Mouse (Mus musculus) CH12.LX (cell line): ENCODE data around the gene Drg2. TPM values are rescaled to one million over a fixed set of nuclear protein-coding genes. Genes with fewer than 3 reads are reported as not detected.

Source experiments
- DNase-seq: peaks from one replicate; pipeline ENCODE4 v3.0.0-alpha.2; 2013; ENCODE audit errors: extremely low read depth
- H3K27ac ChIP-seq: 2 replicates; pipeline ENCODE4 v1.5.1; 2012; ENCODE audit warnings: low read depth, mild to moderate bottlenecking, control low read depth, moderate library complexity; ENCODE audit not compliant: insufficient read depth
- H3K27me3 ChIP-seq: replicated peaks from 2 replicates; pipeline ENCODE3; 2012; ENCODE audit warnings: inconsistent platforms
- H3K36me3 ChIP-seq, 2 experiments: replicated peaks in 1 of 2; 2 replicates each; pipeline versions ENCODE3 to v1.6.1; 2012; ENCODE audit warnings: inconsistent platforms in 1 of 2, low read length in 1 of 2, mild to moderate bottlenecking in 1 of 2, mixed read lengths in 1 of 2, moderate library complexity in 1 of 2; ENCODE audit not compliant: control insufficient read depth in 1 of 2, insufficient read depth in 1 of 2
- H3K4me1 ChIP-seq, 2 experiments: 2 replicates each; pipeline ENCODE4 v1.6.1; 2012; ENCODE audit warnings: inconsistent platforms in 1 of 2, moderate library complexity in 1 of 2; ENCODE audit not compliant: insufficient read depth in 2 of 2, control insufficient read depth in 1 of 2
- H3K4me2 ChIP-seq: 2 replicates; pipeline ENCODE4 v1.6.1; 2012; ENCODE audit warnings: low read depth, mild to moderate bottlenecking, control low read depth; ENCODE audit not compliant: poor library complexity, insufficient read depth, severe bottlenecking
- H3K4me3 ChIP-seq, 3 experiments: fragments of 150-350 bp in 1 of 3; sonication (generic) in 1 of 3; replicated peaks in 1 of 3; 2 replicates each; pipeline versions ENCODE3 to v1.5.1; 2011 to 2012; ENCODE audit warnings: low read depth in 2 of 3, low read length in 2 of 3, mild to moderate bottlenecking in 2 of 3, moderate library complexity in 2 of 3, control low read depth in 1 of 3, improper control_type of control experiment in 1 of 3, inconsistent platforms in 1 of 3, mixed read lengths in 1 of 3; ENCODE audit not compliant: poor library complexity in 1 of 3
- H3K79me2 ChIP-seq: replicated peaks from 2 replicates; pipeline ENCODE4 v1.6.1; 2012; ENCODE audit warnings: mild to moderate bottlenecking, moderate library complexity; ENCODE audit not compliant: control insufficient read depth, poor library complexity, insufficient read depth, severe bottlenecking; ENCODE audit errors: extremely low read depth
- H3K9ac ChIP-seq: 2 replicates; pipeline ENCODE4 v1.6.1; 2012; ENCODE audit warnings: low read depth, mild to moderate bottlenecking, control low read depth, moderate library complexity; ENCODE audit not compliant: insufficient read depth
- H3K9me3 ChIP-seq: replicated peaks from 2 replicates; pipeline ENCODE3; 2012; ENCODE audit warnings: low read length, inconsistent platforms, mixed read lengths
- CHD1 ChIP-seq: IDR thresholded peaks from 2 replicates; pipeline ENCODE4 v1.6.1; 2012; ENCODE audit warnings: low read depth, low read length, improper control_type of control experiment, inconsistent platforms
- CTCF ChIP-seq, 2 experiments: IDR thresholded peaks in 1 of 2; conservative IDR thresholded peaks in 1 of 2; 2 replicates each; pipeline ENCODE4 v1.5.1; 2011 to 2012; ENCODE audit warnings: low read depth in 2 of 2, low read length in 2 of 2, improper control_type of control experiment in 1 of 2, inconsistent platforms in 1 of 2, mild to moderate bottlenecking in 1 of 2, moderate library complexity in 1 of 2
- EP300 ChIP-seq: IDR thresholded peaks from 2 replicates; pipeline ENCODE4 v1.6.1; 2011; ENCODE audit warnings: low read length, improper control_type of control experiment
- ETS1 ChIP-seq: conservative IDR thresholded peaks from 2 replicates; pipeline ENCODE4 v1.6.1; 2012; ENCODE audit warnings: low read depth, mild to moderate bottlenecking, inconsistent platforms, low read length, improper control_type of control experiment, moderate library complexity
- GABPA ChIP-seq: IDR thresholded peaks from 2 replicates; pipeline ENCODE4 v1.6.1; 2012; ENCODE audit warnings: low read depth, low read length, improper control_type of control experiment, inconsistent platforms; ENCODE audit not compliant: insufficient replicate concordance
- IRF4 ChIP-seq: IDR thresholded peaks from 2 replicates; pipeline ENCODE4 v1.6.1; 2014; ENCODE audit warnings: low read depth, mild to moderate bottlenecking, inconsistent platforms, low read length, improper control_type of control experiment
- JUN ChIP-seq: IDR thresholded peaks from 2 replicates; pipeline ENCODE4 v1.6.1; 2011; ENCODE audit warnings: low read depth, mild to moderate bottlenecking, low read length, improper control_type of control experiment, moderate library complexity; ENCODE audit not compliant: insufficient read depth
- MAX ChIP-seq: IDR thresholded peaks from 2 replicates; pipeline ENCODE4 v1.6.1; 2011; ENCODE audit warnings: low read length, improper control_type of control experiment
- MXI1 ChIP-seq: IDR thresholded peaks from 2 replicates; pipeline ENCODE4 v1.6.1; 2011; ENCODE audit warnings: mild to moderate bottlenecking, low read depth, low read length, improper control_type of control experiment
- MYC ChIP-seq: IDR thresholded peaks from 2 replicates; pipeline ENCODE4 v1.6.1; 2011; ENCODE audit warnings: low read depth, mild to moderate bottlenecking, improper control_type of control experiment, low read length
- NELFE ChIP-seq: IDR thresholded peaks from 2 replicates; pipeline ENCODE4 v1.6.1; 2011; ENCODE audit warnings: low read depth, low read length, improper control_type of control experiment
- NRF1 ChIP-seq: IDR thresholded peaks from 2 replicates; pipeline ENCODE4 v1.6.1; 2014; ENCODE audit warnings: low read depth, mild to moderate bottlenecking, inconsistent platforms, low read length, improper control_type of control experiment, moderate library complexity
- PAX5 ChIP-seq: IDR thresholded peaks from 2 replicates; pipeline ENCODE4 v1.6.1; 2012; ENCODE audit warnings: low read length, inconsistent platforms, mixed read lengths
- POLR2AphosphoS2 ChIP-seq: IDR thresholded peaks from 2 replicates; pipeline ENCODE4 v1.6.1; 2011; ENCODE audit warnings: low read depth, low read length, improper control_type of control experiment
- RCOR1 ChIP-seq: conservative IDR thresholded peaks from 2 replicates; pipeline ENCODE4 v1.6.1; 2012; ENCODE audit warnings: low read depth, mild to moderate bottlenecking, inconsistent platforms, low read length, improper control_type of control experiment
- SMC3 ChIP-seq: IDR thresholded peaks from 2 replicates; pipeline ENCODE4 v1.6.1; 2011; ENCODE audit warnings: low read depth, low read length, improper control_type of control experiment
- TBP ChIP-seq: conservative IDR thresholded peaks from 2 replicates; pipeline ENCODE4 v1.6.1; 2011; ENCODE audit warnings: low read depth, low read length, improper control_type of control experiment
- TCF12 ChIP-seq: IDR thresholded peaks from 2 replicates; pipeline ENCODE4 v1.6.1; 2014; ENCODE audit warnings: low read depth, mild to moderate bottlenecking, inconsistent platforms, low read length, improper control_type of control experiment
- UBTF ChIP-seq: IDR thresholded peaks from 2 replicates; pipeline ENCODE4 v1.6.1; 2012; ENCODE audit warnings: low read depth, mild to moderate bottlenecking, inconsistent platforms, low read length, improper control_type of control experiment, moderate library complexity
- USF1 ChIP-seq: IDR thresholded peaks from 2 replicates; pipeline ENCODE4 v1.6.1; 2014; ENCODE audit warnings: low read depth, mild to moderate bottlenecking, inconsistent platforms, low read length, improper control_type of control experiment
- USF2 ChIP-seq: conservative IDR thresholded peaks from 2 replicates; pipeline ENCODE4 v1.6.1; 2011; ENCODE audit warnings: low read depth, low read length, improper control_type of control experiment
- ZC3H11A ChIP-seq: IDR thresholded peaks from 2 replicates; pipeline ENCODE4 v1.6.1; 2012; ENCODE audit warnings: low read depth, mild to moderate bottlenecking, inconsistent platforms, low read length, improper control_type of control experiment
- ZKSCAN1 ChIP-seq: IDR thresholded peaks from 2 replicates; pipeline ENCODE4 v1.6.1; 2012; ENCODE audit warnings: low read depth, inconsistent platforms, low read length, improper control_type of control experiment, borderline replicate concordance
- ZMIZ1 ChIP-seq: IDR thresholded peaks from 2 replicates; pipeline ENCODE4 v1.6.1; 2012; ENCODE audit warnings: low read depth, mild to moderate bottlenecking, inconsistent platforms, low read length, improper control_type of control experiment
- dilution Hi-C: fragments of 300-500 bp; cut with MboI; formaldehyde crosslinking; loops from 2 replicates; pipeline ENCODE4 v1.14.3; 2020; ENCODE audit warnings: low sequenced_read_pairs; ENCODE audit not compliant: extremely low pct_unique_long_range_greater_than_20kb, extremely low pct_ligation_motif_present
- in situ Hi-C: fragments of 300-500 bp; cut with MboI; formaldehyde crosslinking; loops from 3 replicates; pipeline ENCODE4 v1.14.3; 2019; ENCODE audit warnings: low sequenced_read_pairs, low pct_ligation_motif_present, low pct_unique_long_range_greater_than_20kb, mixed read lengths
- polyA plus RNA-seq: library from polyadenylated mRNA; unstranded; fragments of >175 nt; gene quantifications from 2 replicates; pipeline ENCODE4 v1.2.1, GENCODE M21; 2012; ENCODE audit warnings: low read depth; ENCODE audit not compliant: insufficient read length
- total RNA-seq, 2 experiments: library from RNA; depleted of rRNA; stranded (reverse); fragments of 300-350 nt in 1 of 2; fragments of >200 nt in 1 of 2; gene quantifications; 2 replicates each; pipeline ENCODE4 v1.2.3; 2012 to 2014

The Drg2 gene
- total and polyA plus RNA-seq, 3 experiments, result 115 to 155 (median 135) TPM

DNA sequence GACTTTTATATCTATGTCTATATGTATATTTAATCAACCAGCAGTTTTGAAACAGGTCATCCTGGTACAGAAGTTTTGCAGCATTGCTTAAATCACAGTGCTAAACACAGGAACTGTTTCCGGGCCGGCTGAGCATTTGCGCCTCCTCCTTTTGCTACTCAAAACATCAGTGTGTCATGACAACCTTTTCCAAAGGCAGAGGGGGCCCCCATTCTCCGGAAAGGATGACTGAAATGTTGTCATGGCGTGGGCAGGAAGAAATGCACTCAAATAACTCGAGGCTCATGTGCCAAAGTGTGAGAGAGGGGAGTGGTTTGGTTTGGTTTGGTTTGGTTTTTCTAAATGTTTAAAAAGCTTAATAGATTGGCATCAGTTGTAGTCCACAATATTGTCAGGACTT, 11.5 kb upstream of the Drg2 start:
- Histone ChIP-seq H3K9me3 (no peaks in the 10 kb centered on the region), H3K79me2 (no peaks in the 10 kb centered on the region), H3K4me1 (no peaks in the 10 kb centered on the region), H3K9ac (no peak overlapping the region)
- TF ChIP-seq TBP, result no peak
- no peak for TF ChIP-seq USF1
- no peak for TF ChIP-seq SMC3
- TF ChIP-seq NRF1, result no peak
- TF ChIP-seq POLR2AphosphoS2, result no peak
- no peak for TF ChIP-seq ZMIZ1
- no peak for TF ChIP-seq UBTF
- no peak for TF ChIP-seq IRF4
- no peak for TF ChIP-seq CTCF (conservative IDR thresholded peaks at IDR 0.05 in 1 of 2, IDR thresholded peaks at IDR 0.05 in 1 of 2; ENCODE audit: low read depth in 2 of 2, low read length in 2 of 2)
- no peak for TF ChIP-seq PAX5
- TF ChIP-seq, all 38 proteins: peak for 0
- in situ Hi-C loops, result no loop called here
- Histone ChIP-seq H3K27ac (no peak overlapping the region), H3K36me3 (peaks cover 40 to 64% of the 10 kb centered on the region in 2 experiments), H3K4me3 (no peak overlapping the region), H3K27me3 (no peaks in the 10 kb centered on the region), H3K4me2 (no peak overlapping the region)
- no peak for DNase-seq
- dilution Hi-C loops, result no loop called here

GRCm38 (mm10) chr11:60444007-60444406, 10.4 kb upstream of the Drg2 start:
- no peaks in the 10 kb centered on the region for H3K9me3 ChIP-seq
- H3K27ac ChIP-seq, result no peak overlapping the region
- H3K79me2 ChIP-seq, result no peaks in the 10 kb centered on the region
- DNase-seq, result no peak
- no peak overlapping the region for H3K9ac ChIP-seq
- TF ChIP-seq TCF12 (no peak), GABPA (no peak), MYC (no peak), USF2 (no peak), MAX (no peak), NELFE (no peak), MXI1 (no peak), EP300 (no peak), NRF1 (no peak), IRF4 (no peak), ZKSCAN1 (no peak), CTCF (conservative IDR thresholded peaks at IDR 0.05 in 1 of 2, IDR thresholded peaks at IDR 0.05 in 1 of 2; ENCODE audit: low read depth in 2 of 2, low read length in 2 of 2) (no peak), RCOR1 (no peak), JUN (no peak), ETS1 (no peak), ZC3H11A (no peak), CHD1 (no peak)
- no peak overlapping the region for H3K4me2 ChIP-seq
- no peak overlapping the region for H3K4me3 ChIP-seq
- peaks cover 31 to 53% of the 10 kb centered on the region in 2 experiments for H3K36me3 ChIP-seq
- no peaks in the 10 kb centered on the region for H3K27me3 ChIP-seq
- in situ Hi-C loops, result no loop called here
- dilution Hi-C loops, result no loop called here
- no peaks in the 10 kb centered on the region for H3K4me1 ChIP-seq
